Mouse (Mus musculus) kidney, adult 2 months (tissue): ENCODE results near the gene Trim46. TPM values are rescaled to one million over a fixed set of nuclear protein-coding genes. Genes with fewer than 3 reads are reported as not detected.
A peak's percentile ranks its signal among the peaks of the same experiment; 100 is the strongest.

Experiments used
- DNase-seq: peaks from one replicate; pipeline ENCODE4 v3.0.0; 2021
- H3K27ac ChIP-seq: fragments of 200-500 bp; 2 replicates; pipeline ENCODE4 v1.5.1; 2012; ENCODE audit warnings: low read depth, low read length, control low read depth, inconsistent platforms; ENCODE audit not compliant: insufficient read depth
- H3K27me3 ChIP-seq: fragments of 200-500 bp; replicated peaks from 2 replicates; pipeline ENCODE4 v1.6.1; 2012; ENCODE audit warnings: mild to moderate bottlenecking, moderate library complexity, low read length, inconsistent platforms; ENCODE audit not compliant: control insufficient read depth, insufficient read depth
- H3K36me3 ChIP-seq: fragments of 200-500 bp; 2 replicates; pipeline ENCODE4 v1.6.1; 2012; ENCODE audit warnings: mild to moderate bottlenecking, moderate library complexity, low read length, inconsistent platforms; ENCODE audit not compliant: control insufficient read depth, insufficient read depth
- H3K4me1 ChIP-seq: fragments of 200-500 bp; 2 replicates; pipeline ENCODE4 v1.6.1; 2011; ENCODE audit warnings: low read length; ENCODE audit not compliant: control insufficient read depth, insufficient read depth
- H3K4me3 ChIP-seq: fragments of 200-500 bp; 2 replicates; pipeline ENCODE4 v1.5.1; 2011; ENCODE audit warnings: mild to moderate bottlenecking, low read depth, low read length, control low read depth; ENCODE audit not compliant: insufficient read depth
- CTCF ChIP-seq: fragments of 200-500 bp; conservative IDR thresholded peaks from 2 replicates; pipeline ENCODE4 v1.5.1; 2011; ENCODE audit warnings: low read depth, mild to moderate bottlenecking, control low read depth, low read length, moderate library complexity, mixed read lengths; ENCODE audit not compliant: insufficient read depth, insufficient read length
- POLR2A ChIP-seq: fragments of 200-500 bp; IDR thresholded peaks from one replicate; pipeline ENCODE4 v1.6.1; 2011; ENCODE audit warnings: low read depth, low read length, control low read depth
- WGBS: fragments of 180-500 bp; shearing (Covaris S2); methylation state at CpG from one replicate; pipeline ENCODE4 v1.1.7; 2018; 5-methylcytosine and 5-hydroxymethylcytosine counted together
- polyA plus RNA-seq: library from polyadenylated mRNA; depleted of rRNA; stranded (reverse); fragments of >200 nt; gene quantifications from 2 replicates; pipeline ENCODE4 v1.2.3, GENCODE M21; 2012

Trim46 gene
- polyA plus RNA-seq, 1 experiment = 9.1 TPM

DNA sequence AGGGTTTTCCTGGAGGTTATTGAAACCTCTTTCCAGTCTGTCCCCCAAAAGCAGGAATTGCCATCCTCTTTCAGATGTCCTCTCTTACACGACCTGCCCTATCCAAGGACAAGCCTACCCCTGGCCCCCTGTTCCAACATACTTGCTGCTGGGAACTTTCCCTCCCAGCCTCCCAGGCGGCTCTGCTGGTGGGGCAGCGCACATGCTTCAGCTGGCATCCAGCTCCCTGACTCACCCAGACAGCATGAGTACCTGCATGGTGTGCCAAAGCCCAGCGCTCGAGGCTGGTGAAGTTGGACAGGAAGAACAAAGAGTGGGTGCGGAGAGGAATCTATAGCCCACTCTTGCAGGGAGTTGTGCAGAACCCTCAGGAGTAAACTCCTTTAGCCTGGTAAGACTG, 24.8 kb upstream of the Trim46 start:
- H3K27ac ChIP-seq = peak overlapping the region; percentile 17
- peak; percentile 47 for DNase-seq
- no peaks in the 10 kb centered on the region for H3K27me3 ChIP-seq
- no peak overlapping the region for H3K4me3 ChIP-seq
- peaks cover 28% of the 10 kb centered on the region; the same call in 1 of the 2 replicates for H3K4me1 ChIP-seq
- no peak for TF ChIP-seq CTCF
- no peak for TF ChIP-seq POLR2A
- peaks cover 8% of the 10 kb centered on the region for H3K36me3 ChIP-seq
- 35% methylated on average over 6 of the region's 6 CpGs for WGBS

DNA sequence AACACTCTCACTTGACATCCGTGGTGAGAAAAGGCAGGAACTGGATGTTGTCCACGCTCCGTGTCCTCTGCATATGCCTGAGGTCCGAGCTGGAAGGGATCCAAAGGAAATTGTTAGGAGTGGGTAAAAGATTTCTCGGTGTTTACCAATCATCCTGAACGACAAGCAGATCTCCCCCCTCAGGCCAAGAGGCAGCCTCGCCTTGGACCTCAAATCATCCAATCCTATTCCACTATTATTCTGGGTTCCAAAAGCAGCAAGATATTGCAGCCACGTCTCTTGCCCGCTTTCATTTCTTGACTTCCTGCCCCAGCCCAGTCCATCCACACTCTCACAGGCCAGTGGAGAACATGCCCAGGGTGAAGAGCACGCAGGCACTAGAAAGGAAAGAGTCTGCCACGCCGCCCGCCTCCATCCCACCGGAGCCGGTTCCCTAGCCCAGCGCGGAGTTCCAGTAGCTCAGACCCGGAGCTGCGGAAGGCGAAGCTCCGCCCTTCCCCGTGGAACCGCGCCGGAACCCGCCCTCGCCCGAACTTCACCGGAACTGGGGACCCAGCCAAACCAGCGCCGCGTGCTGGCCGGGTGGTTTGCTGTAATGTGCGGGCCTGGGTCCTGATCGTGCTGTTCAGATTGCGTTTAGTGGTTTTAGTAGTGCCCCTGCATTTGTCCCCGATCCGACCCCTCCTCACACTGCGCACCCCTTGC, 24.1 kb upstream of the Trim46 start, which contains the start of gene Slc50a1:
Gene Slc50a1, minus strand, starts transcription at position 520 of the 705 bp plus-strand sequence.
- H3K27me3 ChIP-seq = no peaks in the 10 kb centered on the region
- H3K36me3 ChIP-seq = peaks cover 6% of the 10 kb centered on the region
- peak; percentile 91 for DNase-seq
- H3K4me1 ChIP-seq = peaks cover 22% of the 10 kb centered on the region; the same call in 1 of the 2 replicates
- 2% methylated on average over 39 of the region's 39 CpGs for WGBS
- peak; percentile 42 for TF ChIP-seq CTCF
- peak; percentile 38 for TF ChIP-seq POLR2A
- peak within 1 kb of the TSS; percentile 62 for H3K27ac ChIP-seq
- peak within 1 kb of the TSS; percentile 58 for H3K4me3 ChIP-seq

GRCm38 (mm10) chr3:89268916-89269315, 22.8 kb upstream of the Trim46 start:
- TF ChIP-seq CTCF (no peak), POLR2A (no peak)
- peaks cover 5% of the 10 kb centered on the region; the same call in 1 of the 2 replicates for H3K36me3 ChIP-seq
- no peaks in the 10 kb centered on the region for H3K27me3 ChIP-seq
- no peak overlapping the region for H3K4me3 ChIP-seq
- H3K27ac ChIP-seq = no peak overlapping the region
- peaks cover 22% of the 10 kb centered on the region; the same call in 1 of the 2 replicates for H3K4me1 ChIP-seq
- no peak for DNase-seq
- 83% methylated on average over 8 of the region's 8 CpGs for WGBS

DNA sequence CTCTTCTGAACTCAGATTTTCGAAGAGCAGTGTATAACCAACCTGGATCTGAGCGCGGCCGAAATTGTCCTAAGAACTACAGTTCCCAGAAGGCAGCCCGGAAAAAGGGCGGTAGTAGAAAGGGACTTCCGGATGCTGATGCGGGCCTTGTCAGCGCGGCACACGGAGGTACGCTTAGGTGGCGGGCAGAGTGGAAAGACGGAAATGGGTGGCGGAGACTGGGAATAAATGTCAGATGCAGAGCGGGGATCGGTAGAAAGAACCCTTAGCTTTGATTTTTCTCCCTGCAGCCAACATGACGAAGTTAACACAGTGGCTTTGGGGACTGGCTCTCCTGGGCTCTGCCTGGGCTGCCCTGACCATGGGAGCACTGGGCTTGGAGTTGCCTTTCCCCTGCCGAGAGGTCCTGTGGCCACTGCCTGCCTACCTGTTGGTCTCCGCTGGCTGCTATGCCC, 20.4 kb upstream of the Trim46 start:
- WGBS = under 1% methylated on average over 20 of the region's 20 CpGs
- Histone ChIP-seq H3K27me3 (no peaks in the 10 kb centered on the region), H3K4me3 (peak overlapping the region; percentile 71), H3K4me1 (peaks cover 22% of the 10 kb centered on the region; the same call in 1 of the 2 replicates), H3K36me3 (no peaks in the 10 kb centered on the region), H3K27ac (peak overlapping the region; percentile 37)
- TF ChIP-seq POLR2A = peak; percentile 31
- no peak for TF ChIP-seq CTCF
- DNase-seq = peak; percentile 90

- no peak overlapping the region for H3K4me3 ChIP-seq
- peak overlapping the region; percentile 53 for H3K27ac ChIP-seq
- peaks cover 5% of the 10 kb centered on the region; the same call in 1 of the 2 replicates for H3K4me1 ChIP-seq
- TF ChIP-seq CTCF = no peak
- TF ChIP-seq POLR2A = no peak
- H3K36me3 ChIP-seq = no peaks in the 10 kb centered on the region
- peak; percentile 72 for DNase-seq
- no peaks in the 10 kb centered on the region for H3K27me3 ChIP-seq
- 73% methylated on average over 10 of the region's 10 CpGs for WGBS
Measured at GRCm38 (mm10) chr3:89262417-89262816, 16.3 kb upstream of the Trim46 start.

GRCm38 (mm10) chr3:89260211-89260610, 14.1 kb upstream of the Trim46 start:
- Histone ChIP-seq H3K4me1 (no peaks in the 10 kb centered on the region), H3K27me3 (no peaks in the 10 kb centered on the region), H3K36me3 (no peaks in the 10 kb centered on the region), H3K4me3 (no peak overlapping the region), H3K27ac (no peak overlapping the region)
- TF ChIP-seq CTCF = no peak
- no peak for TF ChIP-seq POLR2A
- DNase-seq = no peak
- 86% methylated on average over 3 of the region's 3 CpGs for WGBS

GRCm38 (mm10) chr3:89259076-89259475, 13.0 kb upstream of the Trim46 start, which contains the start of gene Dpm3:
Gene Dpm3 (plus strand): TSS chr3:89259358.
- WGBS = 44% methylated on average over 7 of the region's 7 CpGs
- H3K36me3 ChIP-seq = no peaks in the 10 kb centered on the region
- no peaks in the 10 kb centered on the region for H3K27me3 ChIP-seq
- DNase-seq = no peak
- no peak within 1 kb of the TSS for H3K27ac ChIP-seq
- TF ChIP-seq CTCF (no peak), POLR2A (no peak)
- H3K4me1 ChIP-seq = no peaks in the 10 kb centered on the region
- H3K4me3 ChIP-seq = no peak within 1 kb of the TSS
